Mouse (Mus musculus): ENCODE results near the gene Krt222. TPM values are rescaled to one million over a fixed set of nuclear protein-coding genes. Genes with fewer than 3 reads are reported as not detected.

The Krt222 gene
- polyA plus RNA-seq (2012; ENCODE audit: low replicate concordance), result 0.89 and 1.3 TPM in 2 replicates

DNA sequence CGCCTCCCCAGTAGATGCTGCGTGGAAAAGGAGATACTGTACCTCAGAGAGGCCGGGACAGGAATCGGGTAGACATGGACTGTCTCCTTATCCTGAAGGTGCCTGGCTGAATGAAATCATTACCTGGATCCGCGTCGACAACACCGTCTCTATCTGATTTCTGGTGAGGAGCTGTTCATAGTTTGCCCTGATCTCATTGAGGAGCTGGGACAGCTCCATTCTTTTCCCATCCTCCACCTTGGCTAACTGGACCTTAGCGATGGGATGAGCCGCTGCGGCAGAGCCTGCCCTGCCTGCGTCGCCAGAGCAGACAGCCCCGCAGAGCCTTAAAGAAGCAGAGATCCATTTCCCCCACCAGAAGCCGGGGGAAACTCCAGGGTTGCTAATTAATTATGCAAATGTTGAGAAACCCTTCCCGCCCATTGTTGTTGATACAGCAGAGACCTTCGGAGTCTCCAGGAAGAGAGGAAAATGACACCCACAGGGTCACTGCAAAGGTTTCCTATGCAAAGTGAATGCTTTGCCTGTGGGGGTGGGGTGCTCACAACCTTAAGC, at the start of gene Krt222:
TSS of gene Krt222 (minus strand) at position 266 of the 555 bp plus-strand sequence.

DNA sequence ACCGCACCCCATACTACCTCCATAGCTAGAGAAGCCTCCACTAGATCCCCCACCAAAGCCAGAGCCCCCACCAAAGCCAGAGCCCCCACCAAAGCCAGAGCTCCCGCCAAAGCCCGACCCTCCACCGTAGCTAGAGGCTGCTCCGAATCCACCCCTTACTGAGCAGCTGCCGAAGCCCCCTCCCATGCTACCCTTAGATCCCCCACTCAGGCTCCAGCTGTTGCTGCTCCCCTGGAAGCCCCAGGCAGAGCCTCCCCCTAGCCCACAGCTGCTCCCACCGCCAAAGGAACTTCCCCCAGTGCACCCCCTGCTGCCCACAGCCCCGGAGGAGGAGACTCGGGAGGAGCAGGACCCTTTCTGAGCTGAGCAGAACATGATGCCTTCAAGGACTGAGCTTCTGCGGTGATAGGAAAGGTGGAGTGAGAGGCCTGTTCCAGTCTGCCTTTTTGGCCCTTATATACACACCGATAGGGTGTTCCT, 41.0 kb upstream of the Krt222 start, which contains the start of gene Krt24:
TSS of gene Krt24 (minus strand) at position 430 of the 480 bp plus-strand sequence.

DNA sequence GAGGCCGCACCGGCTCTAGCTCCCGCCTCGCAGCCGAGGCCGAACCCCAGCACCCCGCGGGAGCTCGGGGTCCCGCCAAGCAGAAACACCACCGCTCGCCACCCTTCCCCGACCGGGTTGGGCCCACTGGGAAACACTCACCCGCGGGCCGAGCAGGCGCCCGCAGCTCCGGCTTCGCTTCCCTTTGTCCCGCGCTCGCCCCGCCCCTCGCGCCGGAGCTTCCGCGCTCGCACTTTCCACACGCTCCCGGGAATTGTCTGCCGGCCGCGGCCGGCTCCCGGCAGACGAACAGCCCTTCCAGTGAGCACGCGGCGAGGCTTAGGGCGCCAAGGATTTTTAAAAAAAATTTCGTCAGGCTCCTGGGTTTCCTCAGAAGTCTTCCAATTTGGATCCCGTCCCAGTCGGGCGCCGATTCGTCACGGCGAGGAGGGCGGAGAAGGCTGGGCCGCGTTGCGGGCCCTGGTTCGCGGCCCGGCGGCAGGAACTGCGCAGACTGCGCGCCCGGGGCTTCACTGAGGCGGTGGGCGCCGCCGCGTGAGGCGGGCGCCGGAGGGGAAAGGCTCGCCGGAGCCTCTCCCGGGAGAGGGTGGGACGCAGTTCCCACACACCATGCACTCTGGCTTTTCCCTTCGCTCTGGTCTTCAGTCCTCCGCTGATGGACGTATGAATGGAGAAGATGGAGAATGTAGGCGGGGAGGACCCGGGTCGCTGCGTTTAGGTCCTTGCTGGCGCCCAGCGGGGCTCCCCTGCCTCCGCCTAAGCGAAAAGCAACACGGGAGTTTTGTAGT, 13.4 kb downstream of the Krt222 start, which contains the start of gene Smarce1:
TSS of gene Smarce1 (minus strand) at position 757 of the 788 bp plus-strand sequence.

Other genes starting within 250 kb of the Krt222 start
- 1.2 and 20.8 TPM in 2 replicates for gene Top2a, start 219.9 kb downstream of the Krt222 start, polyA plus RNA-seq (2012; ENCODE audit: low replicate concordance)
- gene Igfbp4, start 202.8 kb downstream of the Krt222 start, polyA plus RNA-seq (2012; ENCODE audit: low replicate concordance), result 197 and 283 TPM in 2 replicates
- gene Tns4, start 154.8 kb downstream of the Krt222 start, polyA plus RNA-seq (2012; ENCODE audit: low replicate concordance), result 0.48 and 1.1 TPM in 2 replicates
- gene Ccr7, start 89.0 kb downstream of the Krt222 start, polyA plus RNA-seq (2012; ENCODE audit: low replicate concordance), result 52.0 and 79.1 TPM in 2 replicates
- gene Smarce1, start 13.1 kb downstream of the Krt222 start, polyA plus RNA-seq (2012; ENCODE audit: low replicate concordance), result 176 and 278 TPM in 2 replicates
- gene Krt24, start 41.2 kb upstream of the Krt222 start, polyA plus RNA-seq (2012; ENCODE audit: low replicate concordance), result not detected in 2 replicates
- gene Krt25, start 78.9 kb upstream of the Krt222 start, polyA plus RNA-seq (2012; ENCODE audit: low replicate concordance), result not detected in 2 replicates
- gene Krt26, start 93.9 kb upstream of the Krt222 start, polyA plus RNA-seq (2012; ENCODE audit: low replicate concordance), result not detected in 2 replicates
- gene Krt27, start 107.0 kb upstream of the Krt222 start, polyA plus RNA-seq (2012; ENCODE audit: low replicate concordance), result not detected in 2 replicates
- not detected in 2 replicates for gene Krt28, start 130.8 kb upstream of the Krt222 start, polyA plus RNA-seq (2012; ENCODE audit: low replicate concordance)
- gene Krt10, start 145.3 kb upstream of the Krt222 start, polyA plus RNA-seq (2012; ENCODE audit: low replicate concordance), result 4.0 and 10.0 TPM in 2 replicates
- gene Krt12, start 178.2 kb upstream of the Krt222 start, polyA plus RNA-seq (2012; ENCODE audit: low replicate concordance), result not detected in 2 replicates
- gene Krt20, start 194.1 kb upstream of the Krt222 start, polyA plus RNA-seq (2012; ENCODE audit: low replicate concordance), result not detected in 2 replicates
- not detected in 2 replicates for gene Krt23, start 249.1 kb upstream of the Krt222 start, polyA plus RNA-seq (2012; ENCODE audit: low replicate concordance)